Mouse (Mus musculus): ENCODE results near the gene Mgarp.
"Not testable (repeated sequence)": the region's sequence is repeated elsewhere in the genome, so short reads cannot be mapped to it uniquely, and the experiment has no call there.

Mgarp gene

DNA sequence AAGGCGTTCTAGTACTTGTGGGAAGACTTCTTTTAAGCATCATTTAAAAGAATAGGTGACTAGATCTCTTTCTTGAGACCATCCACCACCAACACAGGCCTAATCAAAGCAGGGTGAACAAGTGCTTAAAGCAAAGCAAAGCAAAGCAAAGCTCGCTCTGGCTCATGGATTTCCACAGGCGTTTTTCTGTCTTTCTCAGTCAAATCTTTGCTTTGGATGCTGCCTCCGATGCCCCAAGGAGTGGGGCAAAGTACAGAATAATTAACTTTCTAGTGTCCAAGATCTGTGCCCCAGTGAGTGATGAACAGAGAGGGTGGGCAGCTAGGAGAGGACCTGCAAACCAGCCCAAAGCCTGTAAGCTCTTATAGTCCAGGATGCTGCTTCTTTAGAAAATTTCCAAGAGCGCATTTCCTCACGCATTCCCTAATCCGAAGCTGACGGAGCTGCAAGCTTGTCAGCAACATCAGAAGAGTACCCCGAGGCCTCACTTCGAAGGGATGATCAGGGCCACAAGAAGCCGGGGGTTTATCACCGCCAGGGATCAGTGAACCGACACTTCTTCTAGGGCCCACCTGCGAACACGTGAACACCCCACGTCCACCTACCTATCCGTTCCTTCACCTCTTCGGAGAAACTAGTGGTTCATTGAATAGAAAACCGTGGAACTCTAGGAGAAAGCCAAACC is 935 bp downstream of the Mgarp start:
- DNase-seq = no peak

DNA sequence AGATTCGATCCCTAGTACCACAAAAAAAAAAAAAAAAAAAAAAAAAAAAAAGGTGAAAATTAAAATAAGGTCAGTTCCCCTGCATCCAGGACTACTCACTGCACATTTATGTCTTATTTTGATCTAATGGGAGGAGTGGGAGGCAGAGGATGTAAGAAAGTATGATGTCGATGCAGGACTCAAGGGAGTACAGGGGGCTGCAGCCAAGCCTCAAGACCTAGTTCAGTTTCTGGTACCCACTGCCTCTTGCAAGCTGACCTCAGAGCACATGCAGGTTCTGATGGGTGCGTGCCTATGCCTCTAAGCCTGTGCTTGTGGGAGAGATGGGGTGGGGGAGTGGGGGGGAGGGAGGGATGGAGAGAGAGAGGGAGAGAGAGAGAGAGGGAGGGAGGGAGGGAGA is 1.7 kb downstream of the Mgarp start:
- DNase-seq = no peak

- no peak for DNase-seq
Measured at GRCm38 (mm10) chr3:51393651-51394050, 2.9 kb downstream of the Mgarp start.

GRCm38 (mm10) chr3:51393018-51393417 is 3.5 kb downstream of the Mgarp start:
- not testable (repeated sequence) for DNase-seq

DNA sequence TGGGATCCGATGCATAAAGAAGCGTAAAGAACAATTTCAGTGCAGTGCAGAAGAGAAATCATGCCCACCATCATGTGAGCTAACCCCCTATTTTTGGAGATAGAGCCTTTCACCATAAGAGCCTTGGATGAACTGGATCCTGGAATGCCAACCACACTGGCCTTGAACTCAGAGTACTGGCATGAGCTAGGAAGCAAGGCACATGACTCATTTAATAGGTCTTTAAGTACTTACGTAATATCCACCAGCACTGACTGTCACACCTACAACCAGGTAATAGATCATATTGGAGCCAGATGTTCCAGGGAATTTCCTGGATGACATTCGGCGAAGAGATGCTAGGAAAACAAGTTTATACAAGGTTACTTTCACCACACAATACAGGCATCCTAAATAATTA is 4.9 kb downstream of the Mgarp start:
- no peak for DNase-seq

- no peak for DNase-seq
Measured at GRCm38 (mm10) chr3:51391095-51391494, 5.4 kb downstream of the Mgarp start.

DNA sequence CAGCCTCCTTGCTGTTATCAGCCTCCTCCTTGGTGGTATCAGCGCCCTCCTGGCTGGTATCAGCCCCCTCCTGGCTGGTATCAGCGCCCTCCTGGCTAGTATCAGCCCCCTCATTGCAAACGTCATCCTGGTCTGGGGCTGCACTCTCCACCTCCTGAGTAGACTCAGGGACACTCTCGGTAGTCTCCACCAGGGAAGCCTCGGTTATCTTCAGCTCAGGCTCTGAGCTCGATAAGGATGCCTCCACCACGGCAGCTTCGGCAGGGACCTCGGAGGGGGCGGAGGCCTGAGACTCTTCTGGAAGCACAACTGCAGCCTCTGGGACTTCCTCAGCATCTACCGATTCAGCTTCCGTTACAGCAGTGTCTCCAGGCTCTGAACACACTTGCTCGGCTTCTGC is 7.6 kb downstream of the Mgarp start:
- DNase-seq = no peak

DNA sequence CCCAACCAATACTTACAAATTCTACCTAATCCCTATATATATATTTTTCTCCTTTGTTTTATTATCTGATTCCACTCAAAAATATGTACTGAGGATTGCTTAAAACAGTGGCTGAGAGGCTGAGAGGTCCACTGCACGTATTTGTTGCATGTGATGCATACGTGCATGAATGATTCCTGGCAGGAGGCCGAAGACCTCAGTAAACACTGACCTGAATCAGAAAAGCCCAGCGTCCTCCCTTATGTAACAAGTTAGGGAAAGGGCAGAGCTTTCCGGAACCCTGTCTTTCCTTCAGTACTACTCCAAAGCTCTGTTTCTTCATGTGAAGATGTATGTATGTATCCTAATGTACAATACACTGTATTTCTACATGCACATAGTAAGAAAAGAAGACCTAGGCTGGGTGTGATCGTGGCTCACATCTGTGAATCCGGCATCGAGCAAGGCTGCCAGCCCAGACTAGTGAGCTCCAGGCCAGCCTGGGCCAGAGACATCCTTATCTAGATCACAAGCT is 8.6 kb downstream of the Mgarp start:
- peak; percentile 43 to 64 for DNase-seq

DNA sequence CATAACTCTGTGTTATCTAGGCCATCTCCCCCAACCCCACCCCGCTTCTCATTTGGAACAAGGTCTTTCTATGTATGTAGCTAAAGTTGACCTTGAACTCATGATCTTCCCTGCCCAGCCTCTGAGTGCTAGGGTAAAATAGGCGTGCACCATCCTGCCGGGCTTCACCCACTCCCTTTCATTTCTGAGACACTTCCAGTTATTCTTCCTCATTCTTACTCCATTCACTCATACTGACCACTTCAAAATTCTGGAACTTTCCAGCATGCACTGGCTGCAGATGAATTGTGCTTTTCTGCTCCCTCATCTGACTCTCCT is 9.4 kb downstream of the Mgarp start:
- DNase-seq = no peak

GRCm38 (mm10) chr3:51386441-51387133 is 10.0 kb downstream of the Mgarp start:
- no peak for DNase-seq

GRCm38 (mm10) chr3:51383409-51383808 is 13.1 kb downstream of the Mgarp start:
- peak; percentile 61 to 71 for DNase-seq

DNA sequence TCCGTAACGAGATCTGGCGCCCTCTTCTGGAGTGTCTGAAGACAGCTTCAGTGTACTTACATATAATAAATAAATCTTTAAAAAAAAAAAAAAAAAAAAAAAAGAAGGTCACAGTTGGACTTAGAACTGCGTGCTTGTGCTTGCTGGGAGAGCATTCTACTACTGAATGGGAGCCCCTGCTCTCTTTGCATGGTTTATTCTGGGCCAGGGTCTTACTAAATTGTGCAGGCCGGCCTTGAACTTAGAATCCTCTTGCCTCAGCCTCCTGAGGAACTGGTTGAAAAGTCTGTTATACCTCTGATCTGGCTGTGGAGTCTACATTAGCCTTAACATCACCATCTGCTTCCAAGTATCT is 15.9 kb downstream of the Mgarp start:
- DNase-seq = no peak

GRCm38 (mm10) chr3:51379786-51380659 is 16.5 kb downstream of the Mgarp start:
- no peak for DNase-seq

DNA sequence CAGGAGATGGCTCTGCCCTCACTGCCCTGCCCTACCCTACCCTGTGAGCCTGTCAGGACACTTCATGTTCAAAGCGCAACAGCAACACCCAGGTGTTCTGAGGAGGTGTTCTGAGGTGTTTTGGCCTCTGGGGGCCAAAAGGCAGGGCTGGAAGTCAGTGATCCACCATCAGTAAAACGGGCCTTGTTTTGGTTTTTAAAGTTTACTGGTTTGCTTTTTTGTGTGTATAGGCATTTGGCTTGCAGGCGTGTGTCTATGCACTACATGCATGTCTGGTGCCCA is 17.9 kb downstream of the Mgarp start:
- DNase-seq = no peak

DNA sequence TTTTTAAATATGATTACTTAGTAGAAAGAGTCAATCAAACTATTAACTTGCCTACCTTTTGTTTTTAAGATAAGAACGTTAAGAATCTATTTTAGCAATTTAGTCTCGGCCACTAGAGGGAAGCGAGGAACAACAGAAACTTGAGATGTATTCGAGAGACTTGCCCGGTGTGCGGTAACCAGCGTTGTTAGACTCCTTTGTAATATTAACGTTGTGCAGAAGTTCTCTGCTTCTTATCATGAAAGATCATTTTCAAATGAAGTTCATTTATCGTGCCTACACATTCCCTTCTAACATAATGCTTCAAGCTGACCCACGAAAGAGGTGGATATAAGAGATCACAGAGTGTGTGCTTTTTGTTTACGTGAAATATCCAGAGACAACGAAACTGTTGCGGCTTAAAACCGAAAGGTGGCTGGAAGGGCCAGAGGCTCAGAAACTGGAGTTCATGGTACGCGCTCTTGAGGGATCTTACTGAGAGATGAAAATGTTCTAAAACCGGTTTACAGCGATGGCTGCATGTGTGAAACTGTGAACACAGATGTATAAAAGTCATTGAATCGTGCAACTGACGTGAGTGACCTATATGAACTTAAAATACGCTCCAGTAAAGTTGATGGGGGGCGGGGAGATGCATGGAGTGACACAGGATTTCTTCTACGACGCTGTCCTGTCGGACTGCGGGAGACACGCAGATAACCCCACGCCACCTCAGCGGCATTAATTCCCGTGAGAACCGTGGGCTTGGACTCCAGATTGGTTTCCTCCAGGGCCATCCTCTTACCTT is 18.5 kb downstream of the Mgarp start:
- DNase-seq = peak in 1 of 2 experiments; percentile 34

DNA sequence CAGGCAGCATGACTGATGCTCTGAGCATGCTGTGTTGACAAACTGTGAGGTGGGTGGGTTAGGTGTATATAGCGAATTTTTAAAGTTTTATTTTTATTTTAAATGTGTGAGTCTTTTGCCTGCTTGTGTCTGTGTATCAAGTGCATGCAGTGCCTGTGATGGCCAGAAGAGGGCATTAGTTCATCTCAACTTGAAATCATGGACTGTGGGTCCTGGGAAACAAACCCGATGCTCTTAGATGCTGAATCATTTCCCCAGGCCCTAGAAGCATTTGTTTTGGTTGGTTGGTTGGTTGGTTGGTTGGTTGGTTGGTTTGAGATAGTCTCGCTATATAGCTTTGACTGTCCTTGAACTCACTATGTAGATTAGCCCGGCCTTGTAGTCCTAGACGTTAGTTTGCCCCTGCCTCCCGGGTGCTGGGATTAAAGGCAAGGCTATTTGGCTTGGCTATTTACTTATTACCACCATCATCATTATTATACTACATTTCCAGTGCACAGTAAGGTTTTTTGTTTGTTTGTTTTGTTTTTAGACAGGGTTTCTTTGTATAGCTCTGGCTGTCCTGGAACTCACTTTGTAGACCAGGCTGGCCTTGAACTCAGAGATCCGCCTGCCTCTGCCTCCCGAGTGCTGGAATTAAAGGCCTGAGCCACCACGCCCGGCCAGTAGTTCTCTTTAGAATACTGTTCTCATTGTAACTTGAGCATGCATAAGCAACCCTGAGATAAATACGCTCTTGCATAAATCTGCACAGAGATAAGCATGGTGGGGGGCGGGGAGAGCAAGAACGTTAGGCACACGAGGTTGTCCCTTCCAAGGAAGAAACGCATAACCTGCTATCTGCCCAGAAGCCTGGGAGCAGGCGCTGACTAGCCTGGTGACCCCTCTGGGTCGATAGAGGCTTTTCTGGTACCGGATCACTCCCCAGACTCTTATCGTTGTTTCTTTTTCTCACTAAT is 21.0 kb downstream of the Mgarp start:
- peak; percentile 46 to 66 for DNase-seq

GRCm38 (mm10) chr3:51373544-51373943 is 23.0 kb downstream of the Mgarp start:
- DNase-seq = no peak

DNA sequence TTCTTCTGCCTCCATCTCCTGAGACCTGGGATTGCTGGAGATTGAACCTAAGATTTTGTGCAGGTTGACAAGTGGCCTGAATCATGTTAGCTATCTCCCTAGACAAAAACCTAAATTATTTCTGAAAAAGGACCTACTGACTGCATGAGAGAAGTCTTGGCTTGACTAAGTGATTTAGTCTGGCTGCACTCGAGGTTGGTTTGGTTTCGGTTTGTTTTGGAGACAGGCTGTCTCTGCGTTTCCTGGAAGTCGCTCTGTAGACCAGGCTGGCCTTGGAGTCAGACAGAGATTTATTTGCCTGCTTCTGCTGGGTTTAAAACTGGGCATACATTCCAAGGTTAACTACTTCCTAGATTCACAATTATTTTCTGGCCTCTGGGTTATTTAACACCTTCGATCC is 23.7 kb downstream of the Mgarp start:
- DNase-seq = no peak

GRCm38 (mm10) chr3:51371826-51372225 is 24.7 kb downstream of the Mgarp start:
- no peak for DNase-seq

GRCm38 (mm10) chr3:51368011-51368410 is 28.5 kb downstream of the Mgarp start:
- DNase-seq = no peak

- DNase-seq = no peak
Measured at GRCm38 (mm10) chr3:51366926-51367325, 29.6 kb downstream of the Mgarp start.

DNA sequence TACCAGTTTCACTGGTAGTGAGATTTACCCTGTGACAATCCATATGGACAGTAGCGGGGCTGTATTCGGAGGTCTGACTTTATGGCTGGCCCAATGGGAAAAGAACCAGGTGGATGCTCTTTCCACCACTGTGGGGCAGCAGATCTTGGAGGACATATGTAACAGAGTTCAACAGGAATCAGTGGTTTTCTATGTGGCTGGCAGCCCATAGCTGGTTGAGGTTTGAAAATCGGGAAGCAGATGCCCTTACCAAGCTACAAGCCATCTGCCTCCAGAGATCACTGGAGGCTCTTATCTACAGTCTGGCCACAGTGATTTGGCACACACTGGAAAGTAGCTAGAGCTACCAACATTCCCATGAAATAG is 31.0 kb downstream of the Mgarp start:
- DNase-seq = no peak
